Mouse (Mus musculus) embryonic fibroblast, embryonic 13.5 days (primary cell): ENCODE results near the gene Golt1b. TPM values are rescaled to one million over a fixed set of nuclear protein-coding genes. Genes with fewer than 3 reads are reported as not detected.
A peak's percentile ranks its signal among the peaks of the same experiment; 100 is the strongest.
"Not testable (repeated sequence)": the region's sequence is repeated elsewhere in the genome, so short reads cannot be mapped to it uniquely, and the experiment has no call there.

ENCODE experiments used
- H3K27ac ChIP-seq: 2 replicates; pipeline ENCODE4 v1.5.1; 2012; ENCODE audit warnings: low read length, control low read depth, inconsistent platforms; ENCODE audit not compliant: insufficient read depth
- H3K4me1 ChIP-seq: 2 replicates; pipeline ENCODE4 v1.6.1; 2011; ENCODE audit warnings: low read length; ENCODE audit not compliant: control insufficient read depth, insufficient read depth
- H3K4me3 ChIP-seq: 2 replicates; pipeline ENCODE4 v1.5.1; 2011; ENCODE audit warnings: mild to moderate bottlenecking, control low read depth, low read length; ENCODE audit not compliant: insufficient read depth
- CTCF ChIP-seq: IDR thresholded peaks from 2 replicates; pipeline ENCODE4 v1.5.1; 2011; ENCODE audit warnings: mild to moderate bottlenecking, control low read depth, low read length, moderate library complexity, borderline replicate concordance; ENCODE audit not compliant: insufficient read depth
- POLR2A ChIP-seq: IDR thresholded peaks from 2 replicates; pipeline ENCODE4 v1.6.1; 2011; ENCODE audit warnings: low read depth, mild to moderate bottlenecking, control low read depth, low read length, moderate library complexity
- polyA plus RNA-seq: library from polyadenylated mRNA; stranded (reverse); fragments of >200 nt; gene quantifications from 2 replicates; pipeline ENCODE4 v1.2.4, GENCODE M21; 2011; ENCODE audit warnings: low read depth; ENCODE audit not compliant: missing spikeins, insufficient read length

Golt1b gene
- 78.3 and 88.1 TPM in 2 replicates for polyA plus RNA-seq

DNA sequence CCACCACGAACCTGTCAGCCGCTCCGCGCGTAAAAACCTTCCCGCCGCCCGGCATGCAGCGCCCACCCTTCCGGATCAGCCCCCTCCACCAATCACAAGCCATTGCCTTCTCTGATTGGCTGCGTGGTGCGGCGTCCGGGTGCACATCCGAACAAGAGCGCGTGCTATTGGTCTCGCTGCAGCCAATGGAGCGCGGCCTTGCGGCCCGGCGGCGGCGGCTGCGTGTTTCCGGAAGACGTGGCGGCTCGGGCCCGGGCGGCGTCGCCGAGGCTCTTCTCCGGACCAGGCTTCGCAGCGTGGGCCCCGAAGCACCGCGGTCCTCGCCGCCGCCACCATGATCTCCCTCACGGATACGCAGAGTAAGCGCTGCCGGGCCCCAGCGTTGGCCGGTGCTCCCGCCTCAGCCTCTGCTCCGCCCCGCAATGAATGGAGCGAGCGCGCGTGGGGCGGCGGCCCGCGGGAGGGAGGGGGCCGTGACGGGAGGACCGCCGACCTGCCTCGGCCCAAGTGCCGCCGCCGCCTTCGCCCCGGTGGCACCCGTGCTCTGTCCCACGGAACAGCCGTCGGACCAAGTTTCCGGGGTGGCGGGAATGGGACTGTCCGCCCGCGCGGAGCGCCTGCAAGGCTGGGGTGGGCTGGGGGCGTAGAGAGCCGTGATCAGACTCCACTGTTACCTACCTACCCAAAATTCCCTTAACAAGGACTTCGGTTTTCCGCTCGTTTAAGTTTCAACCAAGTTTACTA is at the start of gene Golt1b, which contains the start of gene Recql:
Golt1b (plus strand) TSS at position 211 of the 744 bp plus-strand sequence.
Recql (minus strand) TSS at position 77 of the 744 bp plus-strand sequence.
- H3K27ac ChIP-seq = peak within 1 kb of the TSS; percentile 8; the same call in 1 of the 2 replicates
- H3K4me1 ChIP-seq = peaks cover 11% of the 10 kb centered on the region
- H3K4me3 ChIP-seq = peak within 1 kb of the TSS; percentile 89
- TF ChIP-seq POLR2A = peak; percentile 49; the same call in 1 of the 2 replicates
- TF ChIP-seq CTCF = no peak

DNA sequence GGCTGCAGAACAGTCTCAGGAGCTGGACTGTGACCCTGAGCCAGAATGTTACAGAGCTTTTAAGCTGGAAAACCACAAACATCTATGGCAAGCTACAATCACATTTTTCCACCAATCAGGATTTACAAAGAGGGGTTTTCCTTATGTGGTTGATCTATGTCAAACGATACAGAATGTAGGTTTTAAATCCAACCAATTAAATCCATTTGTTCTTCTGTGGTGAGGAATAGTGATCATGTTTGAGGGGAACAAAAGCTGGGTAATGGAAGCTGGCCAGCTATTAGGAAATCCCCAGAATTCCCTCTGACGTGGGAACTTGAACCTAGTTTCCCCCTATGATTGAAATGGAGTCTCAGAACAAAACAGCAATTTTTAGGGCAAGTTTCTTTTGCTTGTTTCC is 48.1 kb upstream of the Golt1b start:
- peaks cover 9% of the 10 kb centered on the region for H3K4me1 ChIP-seq
- peak overlapping the region; percentile 78 for H3K27ac ChIP-seq
- TF ChIP-seq POLR2A (no peak), CTCF (no peak)
- H3K4me3 ChIP-seq = no peak overlapping the region

DNA sequence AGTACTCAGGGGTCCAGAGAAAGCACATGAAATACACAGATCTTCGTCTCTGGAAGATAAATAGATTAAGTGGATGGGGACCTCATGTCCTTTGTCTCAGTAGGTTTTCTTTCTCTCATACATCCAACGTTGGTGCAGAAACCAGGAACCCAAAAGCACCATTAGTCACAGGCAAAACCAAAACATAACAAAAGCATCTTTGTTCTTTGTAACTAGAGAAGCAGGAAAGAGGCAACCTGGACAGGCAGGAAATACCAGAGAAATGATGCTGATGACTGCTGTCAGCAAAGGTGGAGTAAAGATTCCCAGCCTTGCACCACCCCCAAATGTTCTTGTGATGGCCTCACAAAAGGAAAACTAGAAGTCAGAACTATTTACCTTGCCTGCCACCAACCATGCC is 47.4 kb upstream of the Golt1b start:
- no peak for TF ChIP-seq CTCF
- TF ChIP-seq POLR2A = no peak
- peak overlapping the region; percentile 78 for H3K27ac ChIP-seq
- peaks cover 9% of the 10 kb centered on the region for H3K4me1 ChIP-seq
- no peak overlapping the region for H3K4me3 ChIP-seq

DNA sequence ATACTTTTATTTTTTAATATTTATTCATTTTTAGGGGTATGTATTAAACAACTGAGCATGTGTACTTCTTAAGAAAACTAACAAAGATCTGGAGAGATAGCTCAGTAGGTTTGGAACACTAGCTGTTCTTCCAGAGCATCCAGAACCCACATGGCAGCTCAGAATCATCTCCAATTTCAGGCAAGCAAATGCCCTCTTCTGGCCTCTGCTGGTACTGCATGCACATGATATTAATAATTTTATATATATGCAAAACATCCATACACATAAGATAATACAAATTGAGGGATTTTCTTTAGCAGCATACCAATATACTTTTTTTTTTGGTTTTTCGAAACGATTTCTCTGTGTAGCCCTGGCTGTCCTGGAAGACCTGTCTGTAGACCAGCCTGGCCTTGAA is 43.5 kb upstream of the Golt1b start:
- Histone ChIP-seq H3K4me1 (peaks cover 10% of the 10 kb centered on the region), H3K27ac (no peak overlapping the region)
- TF ChIP-seq CTCF (no peak), POLR2A (no peak)

DNA sequence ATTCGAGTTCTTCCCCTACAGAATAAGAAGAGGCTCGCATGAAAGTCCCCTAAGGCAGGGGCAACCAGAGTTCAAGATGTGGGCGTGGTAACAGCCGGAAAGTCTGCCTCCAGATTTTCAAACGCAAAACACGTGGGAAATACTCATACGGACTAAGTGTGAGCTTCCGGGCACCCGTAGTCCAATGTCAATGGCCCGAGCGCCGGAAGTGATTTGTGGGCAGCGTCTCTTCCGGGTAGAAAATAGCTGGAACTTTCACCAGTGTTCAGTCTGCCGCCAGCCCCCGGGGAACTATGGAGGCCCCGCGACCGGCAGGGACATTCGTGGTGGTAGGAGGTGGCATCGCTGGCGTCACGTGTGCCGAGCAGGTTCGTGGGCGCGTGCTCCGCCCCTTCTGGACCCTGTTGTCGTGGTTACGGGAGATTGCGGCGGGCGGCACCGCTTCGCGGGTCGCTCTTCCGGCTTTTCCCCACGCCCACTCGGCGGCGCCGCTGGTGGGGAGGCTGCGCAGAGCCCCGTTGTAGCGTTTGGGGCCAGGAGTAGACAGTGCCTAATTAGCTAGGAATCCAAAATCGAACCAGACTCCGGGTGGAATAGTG is 41.5 kb upstream of the Golt1b start, which contains the start of gene Pyroxd1:
Pyroxd1 (plus strand) TSS at position 215 of the 599 bp plus-strand sequence.
- Histone ChIP-seq H3K27ac (peak within 1 kb of the TSS; percentile 97), H3K4me1 (peaks cover 1% of the 10 kb centered on the region; the same call in 1 of the 2 replicates), H3K4me3 (peak within 1 kb of the TSS; percentile 64)
- TF ChIP-seq CTCF (no peak), POLR2A (peak; percentile 73)

More for the DNA sequence above, 43.5 kb upstream of the Golt1b start:
- no peak overlapping the region for H3K4me3 ChIP-seq

DNA sequence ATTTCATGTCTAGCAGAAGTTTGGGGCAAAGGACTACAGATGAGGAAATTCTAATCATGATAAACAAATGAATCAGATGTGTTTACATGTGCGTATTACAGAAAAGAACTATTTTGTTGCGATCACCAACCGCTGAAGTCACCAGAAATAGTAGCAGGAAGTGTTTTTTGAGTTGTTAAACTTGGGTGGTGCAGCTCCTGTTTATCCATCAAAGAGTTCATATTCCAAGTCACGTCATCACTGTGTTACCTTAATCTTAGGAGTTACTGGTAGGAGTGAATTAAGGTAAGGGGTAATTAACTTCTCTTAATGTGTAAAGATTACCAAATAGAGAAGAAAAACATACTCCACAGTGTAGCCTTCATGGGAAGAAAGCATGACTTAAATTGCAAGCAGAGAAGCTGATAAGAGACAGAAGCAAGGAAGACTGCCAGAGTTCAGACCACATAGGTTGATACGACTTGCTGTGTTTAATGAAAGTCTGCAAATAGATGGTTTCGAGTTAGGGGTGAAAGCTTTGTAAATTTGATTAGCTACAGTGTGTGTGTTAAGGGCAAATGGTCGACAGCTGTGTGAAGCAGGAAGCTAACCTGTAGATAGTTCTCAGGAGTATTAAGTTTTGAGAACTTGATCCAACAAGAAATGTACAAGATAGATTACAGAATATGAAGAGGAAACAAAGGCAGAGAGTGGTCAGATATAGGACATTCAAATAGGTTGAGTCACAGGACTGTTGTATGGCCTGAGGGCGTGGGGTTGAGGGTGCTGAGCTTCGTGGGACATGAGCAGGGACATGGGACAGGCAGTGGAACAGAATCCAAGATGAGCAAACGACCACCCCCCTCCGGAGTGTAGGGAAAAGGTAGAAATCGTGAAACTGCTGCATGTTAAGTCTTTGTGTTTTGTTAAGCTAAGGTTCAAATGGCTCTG is 40.6 kb upstream of the Golt1b start:
- Histone ChIP-seq H3K4me3 (peak overlapping the region; percentile 64), H3K4me1 (peaks cover 1% of the 10 kb centered on the region; the same call in 1 of the 2 replicates), H3K27ac (peak overlapping the region; percentile 97; the same call in 1 of the 2 replicates)
- TF ChIP-seq POLR2A (no peak), CTCF (no peak)

DNA sequence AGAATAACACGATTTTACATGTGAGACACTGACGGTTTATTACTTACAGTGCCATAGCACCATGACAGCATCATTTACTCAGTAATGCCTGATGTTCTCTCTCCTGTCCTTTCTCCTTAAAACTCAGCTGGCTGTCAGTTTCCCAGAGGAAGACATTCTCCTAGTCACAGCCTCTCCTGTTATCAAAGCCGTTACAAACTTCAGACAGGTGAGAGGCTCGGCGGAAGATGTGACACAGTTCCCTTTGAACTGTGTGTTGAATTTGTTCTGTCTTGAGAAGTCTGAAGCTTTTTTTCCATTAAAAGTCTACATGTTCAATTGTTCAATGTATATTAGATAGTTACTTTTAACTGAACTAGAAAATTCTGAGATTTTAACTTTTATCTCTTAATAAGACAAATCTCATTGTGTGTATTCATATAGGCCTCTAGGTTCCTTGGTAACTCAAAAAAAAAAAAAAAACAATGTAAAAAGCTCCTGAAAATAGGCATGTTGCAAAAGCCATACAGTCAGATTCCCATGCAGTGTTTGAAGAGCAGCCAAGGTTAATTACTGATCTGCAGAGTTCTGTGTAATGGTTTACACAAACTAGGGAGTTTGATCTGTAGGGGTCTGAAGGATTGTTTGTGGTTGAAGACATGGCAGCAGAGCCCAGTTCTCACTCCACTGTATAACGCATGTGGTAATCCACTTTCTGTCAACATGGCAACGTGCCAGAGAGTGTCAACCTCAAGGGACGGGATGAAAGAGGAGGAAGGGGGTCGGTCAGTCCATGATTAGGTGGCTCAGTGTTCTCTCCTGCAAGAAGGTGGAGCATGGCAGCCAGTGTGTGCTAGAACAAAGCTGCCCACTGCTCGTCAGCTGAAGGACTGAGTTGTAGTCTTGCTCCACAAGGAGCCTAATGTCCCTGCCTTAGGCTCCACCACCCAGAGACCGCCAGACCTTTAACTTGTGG is 39.3 kb upstream of the Golt1b start:
- no peak overlapping the region for H3K4me3 ChIP-seq
- H3K27ac ChIP-seq = no peak overlapping the region
- peaks cover 1% of the 10 kb centered on the region; the same call in 1 of the 2 replicates for H3K4me1 ChIP-seq
- TF ChIP-seq POLR2A (no peak), CTCF (no peak)

DNA sequence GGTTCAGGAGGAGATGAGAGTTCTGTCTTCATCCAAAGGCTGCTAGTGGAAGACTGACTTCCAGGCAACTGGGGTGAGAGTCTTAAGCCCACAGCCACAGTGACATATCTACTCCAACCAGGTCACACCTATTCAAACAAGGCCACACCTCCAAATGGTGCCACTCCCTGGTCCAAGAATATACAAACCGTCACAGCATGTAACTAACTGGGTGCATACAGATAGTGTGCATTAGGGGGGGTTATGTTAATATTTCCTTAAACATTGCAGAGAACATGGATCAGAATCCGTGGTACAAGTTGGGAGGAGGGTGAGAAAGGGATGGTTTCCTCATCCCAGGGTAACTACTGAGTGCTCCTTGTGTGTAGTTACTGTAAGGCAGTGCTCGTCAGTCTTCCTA is 34.9 kb upstream of the Golt1b start:
- H3K27ac ChIP-seq, H3K4me3 ChIP-seq, H3K4me1 ChIP-seq: not testable (repeated sequence)

DNA sequence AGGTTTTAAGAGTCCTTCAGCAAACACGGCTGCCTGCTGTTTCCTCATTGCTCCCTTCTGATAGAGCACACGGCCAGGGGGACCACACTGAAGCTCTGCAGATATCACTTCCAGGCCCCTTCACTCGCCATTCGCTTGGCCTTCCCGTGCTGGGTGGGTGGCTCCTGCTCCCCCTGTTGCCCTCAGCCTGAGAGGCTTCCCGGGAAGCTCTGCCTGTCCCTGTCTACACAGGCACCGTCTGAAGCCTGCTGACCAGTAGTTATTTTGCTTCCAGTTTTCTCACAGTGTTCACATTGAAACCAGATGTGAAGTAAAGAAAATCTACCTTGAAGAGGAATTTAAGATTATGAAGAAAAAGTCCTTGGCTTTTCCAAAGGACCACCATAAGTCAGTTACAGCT is 29.9 kb upstream of the Golt1b start:
- Histone ChIP-seq H3K4me3 (no peak overlapping the region), H3K4me1 (no peaks in the 10 kb centered on the region), H3K27ac (no peak overlapping the region)
- TF ChIP-seq POLR2A = no peak
